Mouse (Mus musculus) spleen, adult 2 months (tissue): ENCODE data around the gene Lep.

Source experiments
- CTCF ChIP-seq: fragments of 200-500 bp; IDR thresholded peaks from 2 replicates; pipeline ENCODE4 v1.5.1; 2011; ENCODE audit warnings: mild to moderate bottlenecking, inconsistent platforms; ENCODE audit not compliant: insufficient read depth, insufficient read length, insufficient replicate concordance; ENCODE audit errors: extremely low read depth
- POLR2A ChIP-seq: fragments of 200-500 bp; IDR thresholded peaks from 2 replicates; pipeline ENCODE4 v1.6.1; 2011; ENCODE audit warnings: low read depth, low read length, inconsistent platforms

DNA sequence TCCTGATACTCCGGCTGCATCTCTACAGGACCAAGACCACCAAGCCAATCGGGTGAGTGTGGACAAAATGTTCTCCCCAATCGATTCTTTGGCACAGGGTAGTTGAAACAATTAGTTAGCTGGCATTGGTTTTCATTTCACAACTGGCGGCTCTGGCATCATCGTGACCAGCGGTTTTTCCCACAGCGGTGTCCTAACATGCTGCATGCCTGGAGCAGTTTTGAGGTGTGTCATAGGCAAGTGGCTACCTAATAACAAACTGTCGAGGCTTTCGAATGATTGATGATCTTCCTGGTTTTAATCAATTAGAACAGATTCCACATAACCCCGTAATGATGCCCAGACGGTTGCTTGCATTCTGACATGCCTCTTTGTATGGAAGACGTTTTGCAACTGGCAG, 27.6 kb upstream of the Lep start:
- TF ChIP-seq POLR2A (no peak), CTCF (no peak)
